In genomic region chr8:128415730-128416684, GRCm38 (mm10) we compare ENCODE assay signal across 8 mouse cellular contexts. TPM values are rescaled to one million over a fixed set of nuclear protein-coding genes. Genes with fewer than 3 reads are reported as not detected.
DNase-seq lines count a peak whose midpoint lies in the region; ATAC-seq and TF ChIP-seq lines count a peak whose summit lies in the region.

No protein-coding gene starts in this region.

- no peaks in the 10 kb centered on the region; the same call in 1 of the 2 replicates for H3K36me3 ChIP-seq in lung, embryonic 16.5 days (ENCODE audit: control insufficient read depth, insufficient read depth, low read length)
- peaks cover 30% of the 10 kb centered on the region for H3K36me3 ChIP-seq in heart, embryonic 13.5 days
- H3K36me3 ChIP-seq in intestine, postnatal 0 days (ENCODE audit: control insufficient read depth, insufficient read depth), result no peaks in the 10 kb centered on the region

- intact Hi-C loops in left cerebral cortex, postnatal 14 days (cut with DNase I), result no loop called here

- no peak overlapping the region for H3K4me3 ChIP-seq in lung, embryonic 16.5 days (ENCODE audit: low read length)
- no peak overlapping the region for H3K4me3 ChIP-seq in lung, adult 2 months (replicated peaks; ENCODE audit: extremely low read depth, low read depth, low read length)
- H3K4me3 ChIP-seq in heart, embryonic 13.5 days, result no peak overlapping the region
- no peak overlapping the region for H3K4me3 ChIP-seq in intestine, postnatal 0 days (ENCODE audit: low read depth, low read length)

- no peaks in the 10 kb centered on the region for H3K9me3 ChIP-seq in lung, embryonic 16.5 days (ENCODE audit: control insufficient read depth, low read length)
- H3K9me3 ChIP-seq in heart, embryonic 13.5 days, result no peaks in the 10 kb centered on the region
- H3K9me3 ChIP-seq in intestine, postnatal 0 days (ENCODE audit: control insufficient read depth), result no peaks in the 10 kb centered on the region

- no peak overlapping the region for H3K4me2 ChIP-seq in lung, embryonic 16.5 days (ENCODE audit: low read depth, low read length)
- H3K4me2 ChIP-seq in heart, embryonic 13.5 days, result peak overlapping the region; percentile 37
- H3K4me2 ChIP-seq in intestine, postnatal 0 days (replicated peaks; ENCODE audit: low read depth), result no peak overlapping the region

- peak; percentile 68 for ATAC-seq in lung, embryonic 16.5 days (ENCODE audit: low read depth)
- ATAC-seq in heart, embryonic 13.5 days (ENCODE audit: extremely low read depth, insufficient number of reproducible peaks, low FRiP score, low TSS enrichment), result no peak
- no peak for ATAC-seq in intestine, postnatal 0 days

- H3K9ac ChIP-seq in lung, embryonic 16.5 days (ENCODE audit: low read length), result no peak overlapping the region
- peak overlapping the region; percentile 67 for H3K9ac ChIP-seq in heart, embryonic 13.5 days
- no peak overlapping the region for H3K9ac ChIP-seq in intestine, postnatal 0 days (ENCODE audit: low read depth, low read length)

- peak overlapping the region; percentile 48 for H3K27ac ChIP-seq in lung, embryonic 16.5 days (ENCODE audit: low read length)
- peak overlapping the region; percentile 79 for H3K27ac ChIP-seq in heart, embryonic 13.5 days (replicated peaks)
- no peak overlapping the region for H3K27ac ChIP-seq in intestine, postnatal 0 days (ENCODE audit: low read depth, low read length)

- TF ChIP-seq CTCF in lung, adult 2 months (IDR thresholded peaks at IDR 0.05; ENCODE audit: insufficient read depth, low read length), result no peak
- no peak for TF ChIP-seq CTCF in intestine, postnatal 0 days (IDR thresholded peaks at IDR 0.05; ENCODE audit: low read depth)

- no peaks in the 10 kb centered on the region for H3K27me3 ChIP-seq in lung, embryonic 16.5 days (ENCODE audit: control insufficient read depth, insufficient read depth, low read depth, low read length)
- H3K27me3 ChIP-seq in heart, embryonic 13.5 days (replicated peaks), result no peaks in the 10 kb centered on the region
- H3K27me3 ChIP-seq in intestine, postnatal 0 days (replicated peaks; ENCODE audit: control insufficient read depth, insufficient read depth, low read length), result no peaks in the 10 kb centered on the region

- peaks cover 38% of the 10 kb centered on the region for H3K4me1 ChIP-seq in lung, embryonic 16.5 days (replicated peaks; ENCODE audit: control insufficient read depth, insufficient read depth, low read length)
- H3K4me1 ChIP-seq in lung, adult 2 months (ENCODE audit: control insufficient read depth, insufficient read depth, low read length), result peaks cover 15% of the 10 kb centered on the region
- peaks cover 64% of the 10 kb centered on the region for H3K4me1 ChIP-seq in heart, embryonic 13.5 days
- H3K4me1 ChIP-seq in intestine, postnatal 0 days (replicated peaks; ENCODE audit: control insufficient read depth, insufficient read depth, low read length), result no peaks in the 10 kb centered on the region

- TF ChIP-seq POLR2A in lung, adult 2 months (IDR thresholded peaks at IDR 0.05; ENCODE audit: borderline replicate concordance, extremely low read depth, low read depth, low read length), result no peak

- no peak for DNase-seq in lung, adult 2 months
- DNase-seq in left cerebral cortex, postnatal 14 days (ENCODE audit: low spot score in 2 of 2), result peak; percentile 74 to 93
- peak; percentile 81 for DNase-seq in right cerebral cortex, postnatal 14 days
- no peak for DNase-seq in cerebellum, adult 9-11 months
- DNase-seq in embryo, embryonic 9.5 days (ENCODE audit: extremely low spot score), result no peak

- 35% methylated on average over 4 of the region's 4 CpGs for WGBS in lung, embryonic 16.5 days
- 34% methylated on average over 4 of the region's 4 CpGs for WGBS in lung, adult 2 months
- WGBS in heart, embryonic 13.5 days, result 22% methylated on average over 4 of the region's 4 CpGs
- 47% methylated on average over 4 of the region's 4 CpGs for WGBS in intestine, postnatal 0 days

RNA-seq across cellular contexts. Expression of gene Nrp1, which starts 57.6 kb away (rescaled TPM):
- 144 and 149 TPM in 2 replicates for polyA plus RNA-seq in lung, embryonic 16.5 days (2015; fragmentation: Nextera tagmentation; extraction: Ambion mirVana)
- polyA plus RNA-seq in lung, adult 2 months (2012; rRNA removed), result 121 and 156 TPM in 2 replicates
- polyA plus RNA-seq in heart, embryonic 13.5 days (2015; fragmentation: Nextera tagmentation; extraction: Ambion mirVana), result 120 and 121 TPM in 2 replicates
- total RNA-seq in left cerebral cortex, postnatal 14 days (2021), result 10 to 100 TPM; 28.1 to 39.9 TPM
- polyA plus RNA-seq in intestine, postnatal 0 days (2015; fragmentation: Nextera tagmentation; extraction: Ambion mirVana), result 15.7 and 18.6 TPM in 2 replicates

Comparison
In these comparisons a context has a peak if more than half of its experiments do, and no peak if none do; other contexts are left out.
1. DNase-seq: peak in left cerebral cortex, postnatal 14 days (2 of 2) and right cerebral cortex, postnatal 14 days (single experiment); none in lung, adult 2 months (single experiment), cerebellum, adult 9-11 months (single experiment) and embryo, embryonic 9.5 days (single experiment).